Mouse (Mus musculus): ENCODE results near the gene Gm3667.
"Not testable (repeated sequence)": the region's sequence is repeated elsewhere in the genome, so short reads cannot be mapped to it uniquely, and the experiment has no call there.

Gm3667 gene

GRCm38 (mm10) chr14:6889521-6890012 is at the start of gene Gm3667:
TSS of gene Gm3667 (minus strand) at chr14:6889962.
- not testable (repeated sequence) for DNase-seq (ENCODE audit: low spot score)

- DNase-seq (ENCODE audit: low spot score), result not testable (repeated sequence)
Measured at GRCm38 (mm10) chr14:6899881-6900280, 10.1 kb upstream of the Gm3667 start.

GRCm38 (mm10) chr14:6888811-6889210 is 951 bp downstream of the Gm3667 start:
- DNase-seq (ENCODE audit: low spot score), result peak; percentile 3

DNA sequence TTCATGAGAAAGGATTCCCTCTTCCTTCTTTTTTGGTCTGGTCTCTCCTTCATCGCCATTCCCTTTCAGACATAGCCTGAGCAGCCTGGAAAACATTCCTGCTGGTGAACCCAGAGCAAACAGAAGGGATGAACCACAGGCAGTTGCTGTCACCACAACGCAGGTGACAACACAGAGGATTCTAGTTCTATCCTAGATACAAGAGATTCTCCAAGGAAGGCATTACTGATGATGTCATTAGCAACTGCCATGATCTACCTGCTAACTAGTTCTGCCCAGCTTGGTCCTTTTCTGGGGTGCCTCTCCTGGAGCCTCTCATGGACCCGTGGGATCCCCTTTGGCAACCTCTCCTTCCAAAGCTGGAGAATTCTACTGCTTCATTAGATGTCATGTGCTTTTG is 49.6 kb downstream of the Gm3667 start, which contains the start of gene Gm3642:
Gene Gm3642, minus strand, starts transcription at position 101 of the 400 bp plus-strand sequence.
- not testable (repeated sequence) for DNase-seq (ENCODE audit: low spot score)

GRCm38 (mm10) chr14:6823297-6823696 is 66.5 kb downstream of the Gm3667 start:
- not testable (repeated sequence) for DNase-seq (ENCODE audit: low spot score)
